Mouse (Mus musculus): ENCODE data around the gene Adamtsl1. TPM values are rescaled to one million over a fixed set of nuclear protein-coding genes. Genes with fewer than 3 reads are reported as not detected.

Adamtsl1 gene
- polyA plus RNA-seq, 1 experiment from 2014 or later, result 3.1 TPM

GRCm38 (mm10) chr4:86289511-86290273, 775.7 kb downstream of the Adamtsl1 start:
- WGBS, result 79% methylated on average over 12 of the region's 12 CpGs

GRCm38 (mm10) chr4:86294828-86295251, 780.9 kb downstream of the Adamtsl1 start:
- Histone ChIP-seq H3K27ac (ENCODE audit: low read depth, low read length) (no peak overlapping the region), H3K36me3 (ENCODE audit: control insufficient read depth, insufficient read depth) (no peaks in the 10 kb centered on the region), H3K27me3 (replicated peaks; ENCODE audit: control insufficient read depth, insufficient read depth, low read length) (no peaks in the 10 kb centered on the region), H3K9ac (ENCODE audit: low read depth, low read length) (no peak overlapping the region), H3K4me1 (replicated peaks; ENCODE audit: control insufficient read depth, insufficient read depth, low read length) (no peaks in the 10 kb centered on the region), H3K9me3 (ENCODE audit: control insufficient read depth) (no peaks in the 10 kb centered on the region), H3K4me3 (ENCODE audit: low read depth, low read length) (no peak overlapping the region), H3K4me2 (replicated peaks; ENCODE audit: low read depth) (no peak overlapping the region)
- TF ChIP-seq CTCF (IDR thresholded peaks at IDR 0.05; ENCODE audit: low read depth), result no peak
- WGBS, result 55% methylated on average over 2 of the region's 2 CpGs
- ATAC-seq, result no peak

More at GRCm38 (mm10) chr4:86289511-86290273, 775.7 kb downstream of the Adamtsl1 start:
- H3K27me3 ChIP-seq (replicated peaks; ENCODE audit: control insufficient read depth, insufficient read depth, low read length), result no peaks in the 10 kb centered on the region
- no peak overlapping the region for H3K9ac ChIP-seq (ENCODE audit: low read depth, low read length)
- TF ChIP-seq CTCF (IDR thresholded peaks at IDR 0.05; ENCODE audit: low read depth), result no peak
- ATAC-seq, result no peak
- H3K4me2 ChIP-seq (replicated peaks; ENCODE audit: low read depth), result no peak overlapping the region
- H3K27ac ChIP-seq (ENCODE audit: low read depth, low read length), result no peak overlapping the region
- no peaks in the 10 kb centered on the region for H3K4me1 ChIP-seq (replicated peaks; ENCODE audit: control insufficient read depth, insufficient read depth, low read length)
- no peak overlapping the region for H3K4me3 ChIP-seq (ENCODE audit: low read depth, low read length)
- H3K36me3 ChIP-seq (ENCODE audit: control insufficient read depth, insufficient read depth), result no peaks in the 10 kb centered on the region
- no peaks in the 10 kb centered on the region for H3K9me3 ChIP-seq (ENCODE audit: control insufficient read depth)

- no peak for ATAC-seq
- no peak for TF ChIP-seq CTCF (IDR thresholded peaks at IDR 0.05; ENCODE audit: low read depth)
- no peak overlapping the region for H3K4me3 ChIP-seq (ENCODE audit: low read depth, low read length)
- H3K9ac ChIP-seq (ENCODE audit: low read depth, low read length), result no peak overlapping the region
- no peaks in the 10 kb centered on the region for H3K27me3 ChIP-seq (replicated peaks; ENCODE audit: control insufficient read depth, insufficient read depth, low read length)
- H3K4me2 ChIP-seq (replicated peaks; ENCODE audit: low read depth), result no peak overlapping the region
- H3K27ac ChIP-seq (ENCODE audit: low read depth, low read length), result no peak overlapping the region
- H3K9me3 ChIP-seq (ENCODE audit: control insufficient read depth), result no peaks in the 10 kb centered on the region
- no peaks in the 10 kb centered on the region for H3K36me3 ChIP-seq (ENCODE audit: control insufficient read depth, insufficient read depth)
- no peaks in the 10 kb centered on the region for H3K4me1 ChIP-seq (replicated peaks; ENCODE audit: control insufficient read depth, insufficient read depth, low read length)
- WGBS, result 80% methylated on average over 6 of the region's 6 CpGs
Measured at GRCm38 (mm10) chr4:86301469-86301868, 787.5 kb downstream of the Adamtsl1 start.

GRCm38 (mm10) chr4:86302095-86302494, 788.1 kb downstream of the Adamtsl1 start:
- H3K4me2 ChIP-seq (replicated peaks; ENCODE audit: low read depth), result no peak overlapping the region
- no peak overlapping the region for H3K27ac ChIP-seq (ENCODE audit: low read depth, low read length)
- ATAC-seq, result no peak
- no peak for TF ChIP-seq CTCF (IDR thresholded peaks at IDR 0.05; ENCODE audit: low read depth)
- H3K4me1 ChIP-seq (replicated peaks; ENCODE audit: control insufficient read depth, insufficient read depth, low read length), result no peaks in the 10 kb centered on the region
- H3K9me3 ChIP-seq (ENCODE audit: control insufficient read depth), result no peaks in the 10 kb centered on the region
- no peaks in the 10 kb centered on the region for H3K36me3 ChIP-seq (ENCODE audit: control insufficient read depth, insufficient read depth)
- H3K9ac ChIP-seq (ENCODE audit: low read depth, low read length), result no peak overlapping the region
- no peak overlapping the region for H3K4me3 ChIP-seq (ENCODE audit: low read depth, low read length)
- no peaks in the 10 kb centered on the region for H3K27me3 ChIP-seq (replicated peaks; ENCODE audit: control insufficient read depth, insufficient read depth, low read length)
- WGBS, result 65% methylated on average over 4 of the region's 4 CpGs

- Histone ChIP-seq H3K27me3 (replicated peaks; ENCODE audit: control insufficient read depth, insufficient read depth, low read length) (no peaks in the 10 kb centered on the region), H3K4me3 (ENCODE audit: low read depth, low read length) (no peak overlapping the region), H3K36me3 (ENCODE audit: control insufficient read depth, insufficient read depth) (no peaks in the 10 kb centered on the region), H3K9me3 (ENCODE audit: control insufficient read depth) (no peaks in the 10 kb centered on the region), H3K4me2 (replicated peaks; ENCODE audit: low read depth) (no peak overlapping the region), H3K27ac (ENCODE audit: low read depth, low read length) (no peak overlapping the region), H3K4me1 (replicated peaks; ENCODE audit: control insufficient read depth, insufficient read depth, low read length) (no peaks in the 10 kb centered on the region), H3K9ac (ENCODE audit: low read depth, low read length) (no peak overlapping the region)
- no peak for TF ChIP-seq CTCF (IDR thresholded peaks at IDR 0.05; ENCODE audit: low read depth)
- no peak for ATAC-seq
Measured at GRCm38 (mm10) chr4:86306753-86307152, 792.8 kb downstream of the Adamtsl1 start.

GRCm38 (mm10) chr4:86309178-86309577, 795.2 kb downstream of the Adamtsl1 start:
- Histone ChIP-seq H3K9ac (ENCODE audit: low read depth, low read length) (no peak overlapping the region), H3K4me2 (replicated peaks; ENCODE audit: low read depth) (no peak overlapping the region), H3K4me1 (replicated peaks; ENCODE audit: control insufficient read depth, insufficient read depth, low read length) (no peaks in the 10 kb centered on the region), H3K27ac (ENCODE audit: low read depth, low read length) (no peak overlapping the region), H3K27me3 (replicated peaks; ENCODE audit: control insufficient read depth, insufficient read depth, low read length) (no peaks in the 10 kb centered on the region), H3K9me3 (ENCODE audit: control insufficient read depth) (no peaks in the 10 kb centered on the region), H3K36me3 (ENCODE audit: control insufficient read depth, insufficient read depth) (no peaks in the 10 kb centered on the region), H3K4me3 (ENCODE audit: low read depth, low read length) (no peak overlapping the region)
- no peak for ATAC-seq
- TF ChIP-seq CTCF (IDR thresholded peaks at IDR 0.05; ENCODE audit: low read depth), result no peak
- 71% methylated on average over 2 of the region's 2 CpGs for WGBS

All from intestine, postnatal 0 days (tissue).